Mouse (Mus musculus) gastrocnemius, adult 18-20 months (tissue): ENCODE results near the gene Slc8a2. TPM values are rescaled to one million over a fixed set of nuclear protein-coding genes. Genes with fewer than 3 reads are reported as not detected.

Source experiments
- DNase-seq: peaks from one replicate; pipeline ENCODE4 v3.0.0; 2021; ENCODE audit warnings: low spot score
- total RNA-seq, 2 experiments: library from RNA; stranded (reverse); gene quantifications; 2 replicates each; pipeline ENCODE4 v1.2.3; 2021

The Slc8a2 gene
- total RNA-seq, 2 experiments from 2014 or later, result 0.11 to 0.21 TPM

- DNase-seq, result no peak
These were observed 32.4 kb downstream of the Slc8a2 start for GRCm38 (mm10) chr7:16162036-16162435.

GRCm38 (mm10) chr7:16172141-16172581 lies 42.5 kb downstream of the Slc8a2 start:
- no peak for DNase-seq

GRCm38 (mm10) chr7:16172586-16173140 lies 43.0 kb downstream of the Slc8a2 start:
- DNase-seq, result no peak

GRCm38 (mm10) chr7:16173146-16173545 lies 43.5 kb downstream of the Slc8a2 start:
- DNase-seq, result no peak

GRCm38 (mm10) chr7:16174597-16175541 lies 45.2 kb downstream of the Slc8a2 start, which contains the start of gene Meis3:
Gene Meis3, plus strand, starts transcription at chr7:16175090.
- DNase-seq, result peak; percentile 24

GRCm38 (mm10) chr7:16175542-16175931 lies 45.9 kb downstream of the Slc8a2 start:
- no peak for DNase-seq

GRCm38 (mm10) chr7:16178114-16178513 lies 48.5 kb downstream of the Slc8a2 start:
- no peak for DNase-seq

- DNase-seq, result peak; percentile 19
These were observed 54.0 kb downstream of the Slc8a2 start for GRCm38 (mm10) chr7:16183663-16184062.

- DNase-seq, result no peak
These were observed 57.9 kb downstream of the Slc8a2 start for GRCm38 (mm10) chr7:16187494-16187893.

- DNase-seq, result peak; percentile 75
These were observed 62.7 kb downstream of the Slc8a2 start for GRCm38 (mm10) chr7:16192315-16192714.

- no peak for DNase-seq
These were observed 64.1 kb downstream of the Slc8a2 start for GRCm38 (mm10) chr7:16193702-16194101.

GRCm38 (mm10) chr7:16196616-16197015 lies 67.0 kb downstream of the Slc8a2 start:
- DNase-seq, result no peak

- no peak for DNase-seq
These were observed 67.5 kb downstream of the Slc8a2 start for GRCm38 (mm10) chr7:16197166-16197565.

GRCm38 (mm10) chr7:16198540-16198939 lies 68.9 kb downstream of the Slc8a2 start:
- no peak for DNase-seq

- DNase-seq, result no peak
These were observed 71.5 kb downstream of the Slc8a2 start for GRCm38 (mm10) chr7:16201136-16201535.

- no peak for DNase-seq
These were observed 73.3 kb downstream of the Slc8a2 start for GRCm38 (mm10) chr7:16202756-16203504.

- DNase-seq, result no peak
These were observed 73.9 kb downstream of the Slc8a2 start for GRCm38 (mm10) chr7:16203505-16203903.

GRCm38 (mm10) chr7:16204791-16205190 lies 75.2 kb downstream of the Slc8a2 start:
- no peak for DNase-seq

- DNase-seq, result no peak
These were observed 77.5 kb downstream of the Slc8a2 start for GRCm38 (mm10) chr7:16207076-16207475.

- peak; percentile 7 for DNase-seq
These were observed 77.9 kb downstream of the Slc8a2 start for GRCm38 (mm10) chr7:16207496-16207895.

- DNase-seq, result no peak
These were observed 79.4 kb downstream of the Slc8a2 start for GRCm38 (mm10) chr7:16208781-16209665.
